Mouse (Mus musculus): ENCODE measurements around the gene Stx1a. TPM values are rescaled to one million over a fixed set of nuclear protein-coding genes. Genes with fewer than 3 reads are reported as not detected.
"Not testable (repeated sequence)": the region's sequence is repeated elsewhere in the genome, so short reads cannot be mapped to it uniquely, and the experiment has no call there.

Gene Stx1a
- polyA plus RNA-seq, 1 experiment from 2014 or later = 13.3 TPM

GRCm38 (mm10) chr5:135053356-135053755 is 30.1 kb downstream of the Stx1a start:
- WGBS = 94% methylated on average over 12 of the region's 12 CpGs
- H3K36me3 ChIP-seq = peaks cover 97% of the 10 kb centered on the region
- no peaks in the 10 kb centered on the region for H3K9me3 ChIP-seq (replicated peaks)
- H3K27ac ChIP-seq (replicated peaks) = no peak overlapping the region
- H3K4me1 ChIP-seq = no peaks in the 10 kb centered on the region
- no peak overlapping the region for H3K4me3 ChIP-seq
- no peak for DNase-seq (ENCODE audit: low spot score)
- H3K27me3 ChIP-seq (ENCODE audit: low read depth, poor library complexity, severe bottlenecking) = no peaks in the 10 kb centered on the region

- peak; percentile 97 for DNase-seq (ENCODE audit: low spot score)
- H3K4me1 ChIP-seq = peaks cover 27% of the 10 kb centered on the region
- H3K27me3 ChIP-seq (ENCODE audit: low read depth, poor library complexity, severe bottlenecking) = no peaks in the 10 kb centered on the region
- H3K9me3 ChIP-seq (replicated peaks) = no peaks in the 10 kb centered on the region
- WGBS = under 1% methylated on average over 52 of the region's 52 CpGs
- H3K4me3 ChIP-seq = peak within 1 kb of the TSS; percentile 88
- peak within 1 kb of the TSS; percentile 87 for H3K27ac ChIP-seq (replicated peaks)
- H3K36me3 ChIP-seq = peaks cover 63% of the 10 kb centered on the region
Measured at GRCm38 (mm10) chr5:135063629-135064381, 40.5 kb downstream of the Stx1a start, which contains the start of gene Dnajc30. Gene Dnajc30 (plus strand): TSS chr5:135064202.

GRCm38 (mm10) chr5:135064382-135064766 is 41.1 kb downstream of the Stx1a start:
- H3K4me1 ChIP-seq = peaks cover 27% of the 10 kb centered on the region
- no peaks in the 10 kb centered on the region for H3K9me3 ChIP-seq (replicated peaks)
- H3K27ac ChIP-seq (replicated peaks) = peak overlapping the region; percentile 87
- WGBS = under 1% methylated on average over 40 of the region's 40 CpGs
- H3K4me3 ChIP-seq = peak overlapping the region; percentile 88
- no peaks in the 10 kb centered on the region for H3K27me3 ChIP-seq (ENCODE audit: low read depth, poor library complexity, severe bottlenecking)
- peaks cover 58% of the 10 kb centered on the region for H3K36me3 ChIP-seq
- DNase-seq (ENCODE audit: low spot score) = no peak

GRCm38 (mm10) chr5:135064909-135065446 is 41.7 kb downstream of the Stx1a start, which contains the start of gene Bud23:
Gene Bud23 (minus strand): TSS chr5:135064959.
- Histone ChIP-seq H3K4me1 (peaks cover 27% of the 10 kb centered on the region), H3K27ac (replicated peaks) (peak within 1 kb of the TSS; percentile 87), H3K4me3 (peak within 1 kb of the TSS; percentile 88), H3K36me3 (peaks cover 52% of the 10 kb centered on the region)
- WGBS = 79% methylated on average over 9 of the region's 9 CpGs
- H3K27me3 ChIP-seq (ENCODE audit: low read depth, poor library complexity, severe bottlenecking); H3K9me3 ChIP-seq (replicated peaks); DNase-seq (ENCODE audit: low spot score): not testable (repeated sequence)

- WGBS = 92% methylated on average over 3 of the region's 3 CpGs
- H3K9me3 ChIP-seq (replicated peaks) = no peaks in the 10 kb centered on the region
- no peak overlapping the region for H3K27ac ChIP-seq (replicated peaks)
- no peaks in the 10 kb centered on the region for H3K27me3 ChIP-seq (ENCODE audit: low read depth, poor library complexity, severe bottlenecking)
- no peak overlapping the region for H3K4me3 ChIP-seq
- DNase-seq (ENCODE audit: low spot score) = no peak
- H3K4me1 ChIP-seq = peaks cover 27% of the 10 kb centered on the region
- H3K36me3 ChIP-seq = peaks cover 41% of the 10 kb centered on the region
Measured at GRCm38 (mm10) chr5:135066008-135066407, 42.7 kb downstream of the Stx1a start.

GRCm38 (mm10) chr5:135070448-135070847 is 47.2 kb downstream of the Stx1a start:
- WGBS = 94% methylated on average over 3 of the region's 3 CpGs
- no peaks in the 10 kb centered on the region for H3K27me3 ChIP-seq (ENCODE audit: low read depth, poor library complexity, severe bottlenecking)
- no peaks in the 10 kb centered on the region for H3K9me3 ChIP-seq (replicated peaks)
- no peak for DNase-seq (ENCODE audit: low spot score)
- H3K4me1 ChIP-seq = peaks cover 23% of the 10 kb centered on the region
- no peak overlapping the region for H3K4me3 ChIP-seq
- no peak overlapping the region for H3K27ac ChIP-seq (replicated peaks)
- peaks cover 56% of the 10 kb centered on the region for H3K36me3 ChIP-seq

GRCm38 (mm10) chr5:135072061-135072460 is 48.8 kb downstream of the Stx1a start:
- no peaks in the 10 kb centered on the region for H3K27me3 ChIP-seq (ENCODE audit: low read depth, poor library complexity, severe bottlenecking)
- H3K4me1 ChIP-seq = peaks cover 27% of the 10 kb centered on the region
- no peak overlapping the region for H3K4me3 ChIP-seq
- WGBS = 93% methylated on average over 2 of the region's 2 CpGs
- no peaks in the 10 kb centered on the region for H3K9me3 ChIP-seq (replicated peaks)
- no peak overlapping the region for H3K27ac ChIP-seq (replicated peaks)
- DNase-seq (ENCODE audit: low spot score) = no peak
- H3K36me3 ChIP-seq = peaks cover 52% of the 10 kb centered on the region

GRCm38 (mm10) chr5:135072720-135073119 is 49.4 kb downstream of the Stx1a start:
- 59% methylated on average over 6 of the region's 6 CpGs for WGBS

GRCm38 (mm10) chr5:135073349-135074150 is 50.3 kb downstream of the Stx1a start:
- peak overlapping the region; percentile 65 for H3K27ac ChIP-seq (replicated peaks)
- H3K9me3 ChIP-seq (replicated peaks) = no peaks in the 10 kb centered on the region
- peaks cover 37% of the 10 kb centered on the region for H3K36me3 ChIP-seq
- no peaks in the 10 kb centered on the region for H3K27me3 ChIP-seq (ENCODE audit: low read depth, poor library complexity, severe bottlenecking)
- H3K4me1 ChIP-seq = peaks cover 38% of the 10 kb centered on the region
- no peak for DNase-seq (ENCODE audit: low spot score)
- 30% methylated on average over 26 of the region's 26 CpGs for WGBS
- peak overlapping the region; percentile 27; the same call in 1 of the 2 replicates for H3K4me3 ChIP-seq

More at GRCm38 (mm10) chr5:135072720-135073119, 49.4 kb downstream of the Stx1a start:
- Histone ChIP-seq H3K36me3 (peaks cover 45% of the 10 kb centered on the region), H3K4me1 (peaks cover 33% of the 10 kb centered on the region), H3K27me3 (ENCODE audit: low read depth, poor library complexity, severe bottlenecking) (no peaks in the 10 kb centered on the region), H3K9me3 (replicated peaks) (no peaks in the 10 kb centered on the region), H3K27ac (replicated peaks) (peak overlapping the region; percentile 65; the same call in 1 of the 2 replicates), H3K4me3 (no peak overlapping the region)
- no peak for DNase-seq (ENCODE audit: low spot score)

- no peak for DNase-seq (ENCODE audit: low spot score)
- WGBS = 67% methylated on average over 4 of the region's 4 CpGs
Measured at GRCm38 (mm10) chr5:135075655-135076054, 52.4 kb downstream of the Stx1a start.

GRCm38 (mm10) chr5:135076368-135076767 is 53.1 kb downstream of the Stx1a start:
- H3K27me3 ChIP-seq (ENCODE audit: low read depth, poor library complexity, severe bottlenecking) = peaks cover 13% of the 10 kb centered on the region; the same call in 1 of the 2 replicates
- peaks cover 37% of the 10 kb centered on the region for H3K36me3 ChIP-seq
- no peaks in the 10 kb centered on the region for H3K9me3 ChIP-seq (replicated peaks)
- H3K4me1 ChIP-seq = peaks cover 40% of the 10 kb centered on the region
- WGBS = 89% methylated on average over 14 of the region's 14 CpGs
- no peak for DNase-seq (ENCODE audit: low spot score)
- no peak overlapping the region for H3K27ac ChIP-seq (replicated peaks)
- peak overlapping the region; percentile 98; the same call in 1 of the 2 replicates for H3K4me3 ChIP-seq

More at GRCm38 (mm10) chr5:135075655-135076054, 52.4 kb downstream of the Stx1a start:
- Histone ChIP-seq H3K4me3 (0 out of 2 replicates have a peak overlapping the region, but pooled peaks have one; percentile 98), H3K27me3 (ENCODE audit: low read depth, poor library complexity, severe bottlenecking) (peaks cover 13% of the 10 kb centered on the region; the same call in 1 of the 2 replicates), H3K36me3 (peaks cover 37% of the 10 kb centered on the region), H3K9me3 (replicated peaks) (no peaks in the 10 kb centered on the region), H3K27ac (replicated peaks) (no peak overlapping the region), H3K4me1 (peaks cover 40% of the 10 kb centered on the region)

GRCm38 (mm10) chr5:135076931-135077505 is 53.7 kb downstream of the Stx1a start:
- DNase-seq (ENCODE audit: low spot score) = peak; percentile 39
- H3K4me3 ChIP-seq = peak overlapping the region; percentile 98
- WGBS = 24% methylated on average over 14 of the region's 14 CpGs
- H3K36me3 ChIP-seq = peaks cover 34% of the 10 kb centered on the region
- peak overlapping the region; percentile 97 for H3K27ac ChIP-seq (replicated peaks)
- peaks cover 40% of the 10 kb centered on the region for H3K4me1 ChIP-seq
- peaks cover 13% of the 10 kb centered on the region; the same call in 1 of the 2 replicates for H3K27me3 ChIP-seq (ENCODE audit: low read depth, poor library complexity, severe bottlenecking)
- H3K9me3 ChIP-seq (replicated peaks) = no peaks in the 10 kb centered on the region
